Mouse (Mus musculus) stomach, embryonic 15.5 days (tissue): ENCODE data around the gene Grin3b. TPM values are rescaled to one million over a fixed set of nuclear protein-coding genes. Genes with fewer than 3 reads are reported as not detected.

Experiments
- ATAC-seq: fragments of 200-750 bp; cut with Nextera tagmentation; 2 replicates; pipeline ENCODE4 v1.8.0; 2017; ENCODE audit warnings: low read depth, moderate number of reproducible peaks, moderate TSS enrichment; ENCODE audit not compliant: insufficient read depth, low FRiP score
- H3K27ac ChIP-seq: fragments of 300-500 bp; sonication (generic); 2 replicates; pipeline ENCODE4 v1.5.1; 2015; ENCODE audit warnings: mild to moderate bottlenecking, inconsistent platforms
- H3K27me3 ChIP-seq: fragments of 300-500 bp; sonication (generic); replicated peaks from 2 replicates; pipeline ENCODE4 v1.6.1; 2015; ENCODE audit warnings: inconsistent platforms
- H3K36me3 ChIP-seq: fragments of 300-500 bp; sonication (generic); 2 replicates; pipeline ENCODE4 v1.6.1; 2015; ENCODE audit warnings: inconsistent platforms
- H3K4me1 ChIP-seq: fragments of 300-500 bp; sonication (generic); 2 replicates; pipeline ENCODE4 v1.6.1; 2015; ENCODE audit warnings: inconsistent platforms
- H3K4me2 ChIP-seq: fragments of 300-500 bp; sonication (generic); 2 replicates; pipeline ENCODE4 v1.6.1; 2015; ENCODE audit warnings: mild to moderate bottlenecking, inconsistent platforms
- H3K4me3 ChIP-seq: fragments of 300-500 bp; sonication (generic); replicated peaks from 2 replicates; pipeline ENCODE4 v1.5.1; 2015; ENCODE audit warnings: inconsistent platforms
- H3K9ac ChIP-seq: fragments of 300-500 bp; sonication (generic); 2 replicates; pipeline ENCODE4 v1.6.1; 2015; ENCODE audit warnings: inconsistent platforms
- H3K9me3 ChIP-seq: fragments of 300-500 bp; sonication (generic); 2 replicates; pipeline ENCODE4 v1.6.1; 2016; ENCODE audit warnings: inconsistent platforms
- WGBS: fragments of 180-500 bp; shearing (Covaris S2); methylation state at CpG from one replicate; pipeline ENCODE4 v1.1.7; 2015; 5-methylcytosine and 5-hydroxymethylcytosine counted together
- polyA plus RNA-seq: library from polyadenylated mRNA; unstranded; fragments of >200 nt; fragmentation: Nextera tagmentation; extraction: Ambion mirVana; gene quantifications from 2 replicates; pipeline ENCODE4 v1.2.1, GENCODE M21; 2015

The Grin3b gene
- polyA plus RNA-seq, 1 experiment from 2014 or later, result 0.27 TPM

DNA sequence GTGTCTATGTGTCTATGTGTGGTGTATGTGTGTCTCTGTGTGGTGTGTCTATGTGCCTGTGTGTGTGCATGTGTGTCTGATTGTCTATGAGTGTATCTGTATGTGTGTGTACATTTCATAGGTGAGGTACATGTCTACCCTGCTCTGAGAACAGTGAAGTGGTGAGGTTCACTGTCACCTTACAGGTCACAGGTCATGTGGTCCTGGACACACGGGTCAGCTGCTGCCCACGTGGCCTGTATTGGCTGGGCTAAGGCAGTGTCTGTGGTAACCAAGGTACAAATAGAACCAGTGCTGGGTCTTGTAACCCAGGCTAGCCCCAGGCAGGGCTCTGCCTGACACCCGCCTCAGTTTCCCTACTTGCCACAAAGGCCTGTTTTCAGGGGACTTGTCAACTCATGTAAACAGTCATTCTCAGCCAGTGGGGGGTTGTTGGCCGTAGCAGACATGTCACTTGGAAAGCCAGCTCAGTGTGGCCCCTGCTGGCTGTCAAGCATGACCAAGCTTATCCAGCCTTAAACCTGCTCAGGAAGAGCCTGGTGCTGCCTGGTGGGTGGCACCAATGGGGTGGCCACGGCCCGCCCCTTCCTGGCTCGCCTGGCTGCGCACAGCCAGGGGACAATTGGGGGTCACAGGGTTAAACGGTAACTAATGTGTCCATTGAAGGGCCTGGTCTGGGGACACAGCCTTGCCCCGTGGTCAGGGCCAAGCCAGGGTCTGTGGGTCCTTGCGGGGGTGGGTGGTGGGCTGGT lies 32.6 kb upstream of the Grin3b start:
- 71% methylated on average over 11 of the region's 11 CpGs for whole genome bisulfite sequencing
- no peak overlapping the region for H3K9ac ChIP-seq
- 0 out of 2 replicates have a peak overlapping the region, but pooled peaks have one; percentile 9 for H3K27ac ChIP-seq
- no peaks in the 10 kb centered on the region for H3K27me3 ChIP-seq
- no peak overlapping the region for H3K4me2 ChIP-seq
- peaks cover 40% of the 10 kb centered on the region for H3K4me1 ChIP-seq
- H3K4me3 ChIP-seq, result no peak overlapping the region
- no peak for ATAC-seq
- peaks cover 5% of the 10 kb centered on the region; the same call in 1 of the 2 replicates for H3K36me3 ChIP-seq
- H3K9me3 ChIP-seq, result no peaks in the 10 kb centered on the region

DNA sequence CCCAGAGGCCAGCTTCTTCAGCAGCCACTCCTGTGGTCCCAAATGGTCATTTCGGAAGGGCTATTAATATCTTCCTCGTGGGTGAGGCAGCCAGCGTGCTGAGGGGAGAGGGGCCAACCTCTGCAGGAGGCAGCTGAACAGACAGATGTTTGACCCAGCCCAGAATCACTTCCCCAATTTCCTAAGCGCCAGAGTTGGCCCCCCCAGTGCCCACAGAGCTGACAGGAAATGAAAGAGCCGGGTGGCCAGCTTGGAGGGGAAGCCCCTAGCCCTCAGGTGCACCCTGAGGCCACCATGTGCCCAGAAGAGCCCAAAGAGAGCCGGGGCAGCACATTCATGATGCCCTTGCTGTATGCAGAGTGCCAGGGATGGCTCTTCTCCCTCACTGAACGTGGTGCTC lies 29.8 kb upstream of the Grin3b start:
- ATAC-seq, result no peak

DNA sequence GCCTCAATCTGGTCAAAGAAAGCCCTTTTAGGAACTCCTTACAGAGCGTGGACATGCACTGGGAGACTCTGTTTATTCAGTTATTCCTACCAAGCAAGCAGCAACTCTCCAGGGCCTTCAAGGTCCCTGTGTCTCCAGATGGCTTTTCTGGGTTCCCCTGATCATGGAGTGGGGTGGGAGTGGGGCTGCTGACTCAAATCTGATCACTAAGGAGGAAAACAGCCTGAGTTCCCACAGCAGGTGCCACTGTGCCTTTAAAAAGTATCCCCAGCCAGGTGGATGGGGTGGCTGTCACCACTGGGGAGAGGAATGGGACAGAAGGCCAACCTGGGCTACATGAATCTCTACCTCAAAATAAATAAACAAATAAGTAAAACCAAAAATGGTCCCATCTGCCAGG lies 27.5 kb upstream of the Grin3b start:
- peaks cover 5% of the 10 kb centered on the region for H3K36me3 ChIP-seq
- H3K4me2 ChIP-seq, result no peak overlapping the region
- no peaks in the 10 kb centered on the region for H3K9me3 ChIP-seq
- ATAC-seq, result no peak
- H3K4me1 ChIP-seq, result peaks cover 42% of the 10 kb centered on the region
- H3K4me3 ChIP-seq, result no peak overlapping the region
- no peaks in the 10 kb centered on the region for H3K27me3 ChIP-seq
- no peak overlapping the region for H3K9ac ChIP-seq
- WGBS, result 79% methylated on average over 1 of the region's 1 CpGs
- H3K27ac ChIP-seq, result peak overlapping the region; percentile 86

More for the DNA sequence above, 29.8 kb upstream of the Grin3b start:
- 52% methylated on average over 7 of the region's 7 CpGs for WGBS
- Histone ChIP-seq H3K4me1 (peaks cover 44% of the 10 kb centered on the region), H3K27ac (no peak overlapping the region), H3K4me3 (no peak overlapping the region), H3K27me3 (no peaks in the 10 kb centered on the region), H3K9ac (no peak overlapping the region), H3K4me2 (no peak overlapping the region), H3K9me3 (no peaks in the 10 kb centered on the region), H3K36me3 (peaks cover 5% of the 10 kb centered on the region; the same call in 1 of the 2 replicates)

DNA sequence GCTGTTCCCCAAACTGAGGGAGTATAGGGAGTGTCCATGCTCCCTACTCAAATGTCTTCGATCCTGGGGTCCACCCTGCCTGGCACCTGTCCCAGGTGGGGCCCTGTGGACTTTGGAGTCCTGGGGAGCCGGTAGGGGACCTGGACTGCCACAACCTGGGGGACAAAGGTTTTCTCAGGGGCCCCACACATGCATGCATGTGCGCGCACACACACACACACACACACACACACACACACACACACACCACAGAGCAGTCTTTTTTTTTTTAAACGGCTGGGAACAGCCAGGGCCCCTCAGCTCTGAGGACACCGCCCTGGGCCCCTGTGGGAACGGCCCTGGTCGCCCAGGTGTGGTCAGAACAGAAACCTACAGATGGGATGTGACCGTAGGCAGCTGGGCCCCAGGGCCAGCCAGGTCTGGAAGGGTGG lies 27.0 kb upstream of the Grin3b start:
- Histone ChIP-seq H3K27me3 (no peaks in the 10 kb centered on the region), H3K4me1 (peaks cover 42% of the 10 kb centered on the region), H3K27ac (peak overlapping the region; percentile 86), H3K4me2 (0 out of 2 replicates have a peak overlapping the region, but pooled peaks have one; percentile 19), H3K9ac (no peak overlapping the region), H3K9me3 (no peaks in the 10 kb centered on the region), H3K4me3 (no peak overlapping the region), H3K36me3 (peaks cover 5% of the 10 kb centered on the region)
- 58% methylated on average over 9 of the region's 9 CpGs for WGBS
- peak; percentile 66 for ATAC-seq

DNA sequence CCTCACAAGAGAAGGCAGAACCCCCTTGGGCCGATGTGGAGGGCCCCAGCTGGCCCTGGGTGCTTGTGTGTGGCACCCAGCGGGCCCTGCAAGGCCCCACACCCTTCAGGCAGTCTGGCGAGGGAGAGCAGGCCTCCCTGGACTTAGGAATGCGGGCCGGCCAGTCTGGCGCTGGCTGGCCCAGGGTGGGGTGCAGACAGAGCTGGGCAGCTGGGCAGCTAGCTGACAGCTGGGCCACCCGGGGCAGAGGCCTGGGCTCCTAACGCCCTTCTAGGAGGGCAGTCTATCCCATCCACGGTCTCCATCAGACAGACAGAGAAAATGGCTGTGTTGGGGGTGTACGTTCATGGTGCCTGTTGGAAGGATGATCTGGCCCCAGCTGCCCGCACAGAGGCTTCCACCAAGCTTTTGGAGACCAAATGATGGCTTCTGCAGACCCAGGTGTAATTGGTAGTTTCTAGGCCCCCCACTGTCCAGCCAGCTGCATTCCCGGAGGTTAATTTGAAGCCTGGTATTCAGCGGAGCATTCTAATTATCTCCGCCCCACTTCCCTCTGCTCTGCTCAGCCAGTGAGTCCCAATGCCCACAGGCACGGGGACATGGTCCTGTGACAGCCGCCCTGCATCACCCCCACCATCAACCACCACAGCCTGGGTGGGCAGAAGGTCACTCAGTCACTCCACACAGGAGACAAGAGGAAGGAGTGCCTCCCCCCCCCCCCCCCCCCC lies 24.8 kb upstream of the Grin3b start:
- 0 out of 2 replicates have a peak overlapping the region, but pooled peaks have one; percentile 3 for H3K4me3 ChIP-seq

DNA sequence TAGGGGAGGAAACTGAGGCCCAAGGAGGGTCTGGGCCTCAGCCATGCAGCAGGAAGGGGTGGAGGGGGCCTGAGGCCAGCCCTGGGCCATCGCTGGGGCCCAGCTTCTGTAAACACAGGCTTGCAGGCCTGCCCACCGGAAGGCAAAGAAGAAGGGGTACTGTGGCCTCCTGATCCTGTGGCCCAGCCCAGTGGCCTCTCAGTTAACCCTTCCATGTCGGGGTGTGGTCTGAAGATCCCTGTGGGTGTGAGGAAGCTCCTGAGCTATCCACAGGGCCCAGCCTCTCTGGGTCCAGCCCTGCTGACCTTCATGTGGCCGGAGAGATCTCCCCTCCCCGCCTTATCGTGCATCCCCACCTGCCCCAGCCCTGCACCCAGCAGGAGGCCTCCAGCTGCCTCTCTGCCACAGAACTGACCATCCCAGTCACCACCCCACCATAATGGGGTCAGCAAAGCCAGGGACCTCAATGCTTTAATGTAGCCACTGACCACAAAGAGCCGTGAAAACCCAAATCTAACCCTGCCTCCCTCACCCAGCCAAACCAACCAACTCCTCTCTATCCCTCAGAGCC lies 23.7 kb upstream of the Grin3b start:
- peaks cover 42% of the 10 kb centered on the region for H3K4me1 ChIP-seq
- H3K4me3 ChIP-seq, result peak overlapping the region; percentile 16
- 21% methylated on average over 7 of the region's 7 CpGs for WGBS

More for the DNA sequence above, 24.8 kb upstream of the Grin3b start:
- Histone ChIP-seq H3K27ac (peak overlapping the region; percentile 86), H3K4me1 (peaks cover 42% of the 10 kb centered on the region), H3K27me3 (no peaks in the 10 kb centered on the region), H3K9ac (no peak overlapping the region), H3K9me3 (no peaks in the 10 kb centered on the region), H3K4me2 (peak overlapping the region; percentile 40), H3K36me3 (peaks cover 26% of the 10 kb centered on the region)
- ATAC-seq, result peak; percentile 71
- 31% methylated on average over 16 of the region's 16 CpGs for WGBS

DNA sequence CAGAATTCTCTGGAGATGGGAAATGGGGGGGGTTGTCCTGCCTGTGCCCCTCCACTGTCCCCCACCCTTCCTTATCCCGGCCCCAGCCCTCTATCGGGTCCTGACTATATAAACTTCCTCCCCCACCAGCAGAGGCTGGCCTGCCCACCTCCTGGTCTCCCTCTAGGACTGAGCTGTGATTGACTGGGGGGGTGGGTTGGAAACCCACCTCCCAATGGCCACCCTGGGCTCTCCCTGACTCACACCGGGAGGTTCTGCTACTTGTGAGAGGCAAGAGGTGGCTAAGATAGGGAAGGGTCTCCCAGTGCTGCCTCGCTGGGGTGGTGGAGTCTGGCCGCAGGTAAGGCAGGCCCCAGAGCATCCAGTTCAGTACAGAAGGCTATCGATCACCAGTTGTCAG lies 23.0 kb upstream of the Grin3b start:
- peaks cover 42% of the 10 kb centered on the region for H3K4me1 ChIP-seq
- no peaks in the 10 kb centered on the region for H3K9me3 ChIP-seq
- H3K9ac ChIP-seq, result no peak overlapping the region
- peak overlapping the region; percentile 40; the same call in 1 of the 2 replicates for H3K4me2 ChIP-seq
- H3K27me3 ChIP-seq, result no peaks in the 10 kb centered on the region
- peak overlapping the region; percentile 86; the same call in 1 of the 2 replicates for H3K27ac ChIP-seq
- H3K36me3 ChIP-seq, result peaks cover 31% of the 10 kb centered on the region
- H3K4me3 ChIP-seq, result no peak overlapping the region
- no peak for ATAC-seq
- 50% methylated on average over 6 of the region's 6 CpGs for WGBS

More for the DNA sequence above, 23.7 kb upstream of the Grin3b start:
- ATAC-seq, result peak; percentile 41
- Histone ChIP-seq H3K36me3 (peaks cover 34% of the 10 kb centered on the region), H3K4me2 (peak overlapping the region; percentile 40), H3K9me3 (no peaks in the 10 kb centered on the region), H3K27me3 (no peaks in the 10 kb centered on the region), H3K27ac (peak overlapping the region; percentile 86), H3K9ac (peak overlapping the region; percentile 4; the same call in 1 of the 2 replicates)

DNA sequence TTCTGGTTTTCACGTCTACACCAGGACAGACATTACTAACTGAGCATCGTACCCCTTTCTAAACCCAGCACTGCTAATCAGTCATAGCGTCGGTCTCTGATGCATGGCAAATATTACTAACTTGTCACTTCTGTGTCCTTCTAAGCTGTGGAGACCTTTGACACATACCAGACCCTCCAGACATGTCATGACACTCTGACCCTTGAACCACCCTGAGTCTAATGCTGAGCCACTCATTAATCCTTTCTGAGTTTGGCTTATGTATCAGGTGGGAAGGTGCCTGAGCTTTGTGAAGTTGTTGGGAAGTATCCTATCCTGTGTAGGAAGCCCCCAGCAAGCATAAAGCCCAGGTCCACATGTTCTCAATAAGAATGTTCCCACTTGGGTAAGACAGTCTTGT lies 20.6 kb upstream of the Grin3b start:
- Histone ChIP-seq H3K4me2 (no peak overlapping the region), H3K36me3 (peaks cover 37% of the 10 kb centered on the region), H3K27ac (no peak overlapping the region), H3K4me1 (peaks cover 28% of the 10 kb centered on the region), H3K9me3 (no peaks in the 10 kb centered on the region), H3K4me3 (no peak overlapping the region), H3K27me3 (no peaks in the 10 kb centered on the region), H3K9ac (no peak overlapping the region)
- no peak for ATAC-seq
- WGBS, result 72% methylated on average over 4 of the region's 4 CpGs

DNA sequence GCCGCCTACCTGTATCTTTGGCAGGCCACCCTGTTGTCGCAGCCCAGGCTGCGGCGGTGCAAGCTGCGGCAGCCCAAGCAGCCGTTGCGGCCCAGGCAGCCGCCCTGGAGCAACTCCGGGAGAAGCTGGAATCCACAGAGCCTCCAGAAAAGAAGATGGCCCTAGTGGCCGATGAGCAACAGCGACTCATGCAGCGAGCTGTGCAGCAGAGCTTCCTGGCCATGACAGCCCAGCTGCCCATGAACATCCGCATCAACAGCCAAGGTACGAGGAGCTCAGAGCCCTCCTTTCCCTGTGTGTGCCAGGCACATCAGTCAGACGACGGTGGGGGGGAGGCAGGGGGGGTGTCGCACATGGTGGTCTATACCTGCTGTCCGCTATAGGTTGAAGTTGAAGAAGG lies 19.9 kb upstream of the Grin3b start:
- H3K4me1 ChIP-seq, result peaks cover 20% of the 10 kb centered on the region
- H3K36me3 ChIP-seq, result peaks cover 37% of the 10 kb centered on the region
- H3K27me3 ChIP-seq, result no peaks in the 10 kb centered on the region
- 84% methylated on average over 18 of the region's 18 CpGs for WGBS
- no peak overlapping the region for H3K27ac ChIP-seq
- H3K9ac ChIP-seq, result no peak overlapping the region
- H3K4me3 ChIP-seq, result no peak overlapping the region
- no peak overlapping the region for H3K4me2 ChIP-seq
- ATAC-seq, result no peak
- H3K9me3 ChIP-seq, result no peaks in the 10 kb centered on the region

DNA sequence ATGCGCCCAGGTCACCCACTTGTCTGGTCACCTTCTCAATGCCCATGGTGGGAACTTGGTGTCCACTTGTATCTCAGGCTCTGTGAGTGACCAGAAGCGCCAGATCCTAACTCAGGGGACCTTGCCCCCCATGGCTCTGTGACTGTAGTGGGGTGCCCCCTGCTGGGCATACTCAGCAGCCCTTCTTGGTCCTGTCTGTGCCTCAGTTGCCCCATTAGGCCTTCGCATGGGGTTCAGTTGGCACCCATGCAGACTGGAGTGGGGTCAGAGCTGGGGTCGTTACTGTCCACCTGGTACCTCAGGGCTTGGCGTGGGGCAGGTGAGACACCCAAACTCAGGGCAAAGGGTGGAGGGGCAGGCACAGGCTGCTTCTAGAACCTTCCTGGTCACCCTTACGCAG lies 16.6 kb upstream of the Grin3b start:
- Histone ChIP-seq H3K9me3 (no peaks in the 10 kb centered on the region), H3K4me3 (no peak overlapping the region), H3K27ac (no peak overlapping the region), H3K4me2 (no peak overlapping the region), H3K4me1 (peaks cover 5% of the 10 kb centered on the region; the same call in 1 of the 2 replicates), H3K36me3 (peaks cover 32% of the 10 kb centered on the region), H3K27me3 (no peaks in the 10 kb centered on the region), H3K9ac (no peak overlapping the region)
- no peak for ATAC-seq
- WGBS, result 83% methylated on average over 6 of the region's 6 CpGs

DNA sequence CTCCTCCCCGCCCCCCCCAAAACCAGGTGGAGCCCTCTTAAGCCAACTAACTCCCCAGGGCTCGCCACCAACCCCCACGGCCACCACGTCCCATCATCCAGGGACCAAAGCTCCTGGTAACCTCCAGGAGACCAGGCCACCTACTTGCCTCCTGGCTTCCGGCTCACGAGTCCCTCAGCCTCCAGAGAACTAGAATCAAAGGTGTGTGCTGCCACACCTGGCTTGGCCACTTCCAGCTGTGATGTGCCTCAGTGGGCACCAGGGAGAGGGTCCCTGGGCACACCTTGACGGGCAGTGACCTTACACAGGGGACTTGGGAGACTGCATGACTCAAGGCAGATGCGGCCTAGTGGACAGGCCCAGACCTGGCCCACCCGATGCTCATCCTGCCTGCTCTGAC lies 14.8 kb upstream of the Grin3b start:
- Histone ChIP-seq H3K27me3 (no peaks in the 10 kb centered on the region), H3K4me3 (no peak overlapping the region), H3K9ac (no peak overlapping the region), H3K27ac (no peak overlapping the region), H3K9me3 (no peaks in the 10 kb centered on the region), H3K36me3 (peaks cover 15% of the 10 kb centered on the region), H3K4me2 (no peak overlapping the region), H3K4me1 (peaks cover 7% of the 10 kb centered on the region)
- WGBS, result 70% methylated on average over 9 of the region's 9 CpGs
- no peak for ATAC-seq
